Mouse (Mus musculus) spleen, adult 12 weeks (tissue): Measurements from ENCODE around the gene Xkr7.

ENCODE experiments used
- DNase-seq: peaks from one replicate; pipeline ENCODE4 v3.0.0; 2022; ENCODE audit warnings: low spot score

The Xkr7 gene

DNA sequence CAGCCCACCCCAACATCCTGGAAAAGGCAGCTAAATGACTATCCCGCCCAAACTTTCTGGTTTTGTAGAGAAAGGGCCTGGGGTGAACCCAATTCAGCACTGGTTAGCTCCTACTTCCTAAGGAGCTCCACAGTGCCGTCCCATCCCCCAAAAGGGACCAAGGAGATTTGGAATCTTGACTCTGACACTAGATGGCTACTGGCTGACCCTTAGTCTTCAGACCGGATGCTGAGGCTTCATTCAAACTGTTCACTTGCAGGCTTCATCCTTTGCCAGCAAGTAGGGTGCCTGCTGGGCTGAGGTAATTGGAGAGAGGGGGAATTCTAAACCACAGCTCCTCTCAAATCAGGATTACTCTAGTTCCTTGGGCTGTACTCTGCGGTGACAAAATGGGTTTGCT, 1.3 kb downstream of the Xkr7 start:
- DNase-seq, result no peak

- no peak for DNase-seq
Measured at GRCm38 (mm10) chr2:153033545-153034230, 2.0 kb downstream of the Xkr7 start.

- no peak for DNase-seq
Measured at GRCm38 (mm10) chr2:153036690-153037089, 5.0 kb downstream of the Xkr7 start.

DNA sequence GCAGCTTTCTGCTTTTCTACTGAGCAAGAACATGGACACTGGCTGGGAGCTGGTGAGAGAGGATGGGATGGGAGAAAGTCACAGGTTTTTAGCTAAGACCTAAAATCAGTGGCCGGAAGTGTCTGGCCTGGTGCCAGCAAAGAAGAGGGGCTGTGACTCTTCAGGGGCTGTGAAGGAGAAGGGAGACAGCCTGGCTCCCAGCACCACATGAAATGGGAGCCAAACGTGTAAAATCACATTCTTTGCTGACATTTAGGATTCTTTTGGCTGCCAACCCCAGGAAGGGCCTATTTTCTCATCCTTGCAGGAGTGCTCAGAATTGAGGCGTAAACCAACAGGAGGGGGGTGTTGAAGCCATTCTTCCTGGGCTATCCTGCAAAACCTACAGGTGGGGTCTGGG, 12.2 kb downstream of the Xkr7 start:
- no peak for DNase-seq

- no peak for DNase-seq
Measured at GRCm38 (mm10) chr2:153045884-153046299, 14.2 kb downstream of the Xkr7 start.

- no peak for DNase-seq
Measured at GRCm38 (mm10) chr2:153047828-153048465, 16.3 kb downstream of the Xkr7 start.

GRCm38 (mm10) chr2:153049288-153049996, 17.8 kb downstream of the Xkr7 start:
- no peak for DNase-seq

- DNase-seq, result no peak
Measured at GRCm38 (mm10) chr2:153049997-153050358, 18.3 kb downstream of the Xkr7 start.

DNA sequence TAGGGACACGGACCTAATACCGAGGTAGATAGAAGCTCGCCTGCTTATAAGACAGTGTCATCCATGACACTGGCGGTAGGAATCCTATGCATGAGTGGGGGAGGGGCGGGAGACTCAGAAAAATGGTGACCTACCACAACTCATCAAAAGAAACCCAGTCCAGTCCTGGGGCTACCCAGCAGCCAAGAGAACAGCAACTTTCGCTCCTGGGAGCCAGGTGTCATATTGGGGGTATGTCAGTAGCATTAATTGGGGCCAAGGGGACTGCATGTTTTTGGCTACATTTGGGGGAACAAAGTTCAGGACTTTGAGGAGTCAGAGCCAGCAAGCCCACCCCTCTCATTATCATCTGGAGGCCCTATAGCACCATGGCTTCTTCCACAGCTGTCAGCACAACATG, 19.4 kb downstream of the Xkr7 start:
- no peak for DNase-seq

DNA sequence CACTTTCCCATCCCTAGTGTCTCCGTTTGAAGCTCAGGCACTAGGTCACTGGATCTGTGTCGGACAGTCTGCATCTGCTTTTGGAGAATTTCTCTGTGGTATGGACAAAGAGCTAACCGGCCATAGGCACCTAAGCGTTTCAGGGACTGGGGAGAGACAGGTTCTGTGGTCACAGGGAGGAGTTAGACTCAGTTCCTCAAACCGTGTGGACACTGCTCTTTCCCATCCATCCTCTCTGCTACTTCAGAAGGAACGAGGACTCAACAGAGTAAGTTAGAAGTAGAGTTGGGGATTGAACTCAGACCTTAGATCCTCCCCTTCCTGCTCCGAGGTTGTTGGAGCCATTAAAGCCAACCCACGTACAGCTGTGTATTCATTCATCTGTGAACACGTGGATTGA, 19.9 kb downstream of the Xkr7 start:
- no peak for DNase-seq

DNA sequence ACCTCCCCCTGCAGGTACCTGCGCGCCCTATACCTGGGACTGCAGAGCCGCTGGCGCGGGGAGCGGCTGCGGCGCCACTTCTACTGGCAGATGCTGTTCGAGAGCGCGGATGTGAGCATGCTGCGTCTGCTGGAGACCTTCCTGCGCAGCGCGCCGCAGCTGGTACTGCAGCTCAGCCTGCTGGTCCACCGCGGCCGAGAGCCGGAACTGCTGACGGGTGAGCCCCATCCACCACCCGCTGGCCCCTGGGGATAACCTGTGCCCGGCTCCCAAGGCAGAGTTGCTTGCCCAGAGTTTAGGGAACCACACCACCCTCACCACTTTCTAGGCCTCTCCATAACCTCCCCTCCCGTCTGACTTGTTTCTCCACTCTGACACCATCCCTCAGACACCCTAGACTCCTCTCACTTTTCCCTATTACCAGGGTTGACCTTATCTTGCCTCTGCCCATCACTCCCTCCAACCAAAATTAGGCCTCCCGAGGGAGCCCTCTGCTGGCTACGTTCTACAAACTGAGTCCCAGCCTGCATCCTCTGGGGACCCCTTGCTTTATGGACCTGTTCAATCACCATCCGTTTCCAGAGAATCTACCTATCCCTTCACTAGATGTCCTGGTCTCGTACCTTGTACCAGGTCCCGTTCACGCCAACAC, 21.2 kb downstream of the Xkr7 start:
- DNase-seq, result no peak

- DNase-seq, result no peak
Measured at GRCm38 (mm10) chr2:153053896-153054295, 22.2 kb downstream of the Xkr7 start.

DNA sequence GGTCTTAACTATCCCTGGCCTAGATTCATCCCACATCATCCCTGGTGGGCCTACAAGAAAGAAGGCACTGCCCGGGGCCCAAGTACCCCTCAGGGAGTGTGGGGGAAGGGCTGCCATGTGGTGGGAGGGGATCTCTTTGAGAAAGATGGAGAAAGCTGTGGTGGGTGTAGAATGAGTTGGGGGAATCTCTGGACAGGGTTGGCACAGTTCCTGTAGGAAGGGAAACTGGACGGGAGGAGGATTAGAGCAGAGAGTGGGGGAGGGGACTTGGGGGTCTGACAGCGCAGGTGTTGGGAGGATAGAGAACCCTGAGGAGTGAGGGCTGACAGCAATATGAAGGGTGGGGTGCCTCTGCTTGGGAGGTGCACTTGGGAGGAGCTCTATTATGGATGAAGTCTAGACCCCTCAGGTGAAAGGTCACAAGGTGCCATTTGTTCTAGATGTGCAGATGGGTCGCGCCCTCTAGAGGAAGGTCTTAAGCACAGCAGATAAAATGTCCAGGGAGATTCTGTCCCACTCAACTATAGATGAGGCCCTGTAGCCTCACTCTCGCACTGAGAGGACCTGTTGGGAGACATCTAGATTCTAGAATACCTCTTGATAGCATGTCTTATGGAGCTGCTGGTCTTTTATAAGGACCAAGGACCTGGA, 23.7 kb downstream of the Xkr7 start:
- DNase-seq, result no peak

GRCm38 (mm10) chr2:153058365-153058764, 26.7 kb downstream of the Xkr7 start:
- no peak for DNase-seq

GRCm38 (mm10) chr2:153060216-153060615, 28.6 kb downstream of the Xkr7 start:
- DNase-seq, result no peak

DNA sequence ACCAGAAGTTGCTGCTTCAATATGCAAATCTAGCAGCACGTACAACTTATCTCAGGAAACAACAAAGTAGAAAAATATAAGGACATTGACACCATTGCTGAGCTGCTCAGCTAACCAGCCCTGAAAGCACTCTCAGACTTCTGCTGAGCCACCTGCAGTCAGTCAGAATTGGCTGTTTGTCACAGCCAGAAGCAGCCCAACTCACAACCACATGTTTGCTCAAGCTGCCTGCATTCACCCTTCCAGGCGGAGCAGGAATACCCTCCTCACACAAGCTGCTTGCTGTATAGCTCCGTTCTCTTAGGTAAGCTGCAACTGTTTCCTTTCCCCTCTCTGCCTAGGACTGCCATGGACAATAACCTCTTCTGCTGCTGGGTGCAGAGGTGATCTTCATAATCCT, 31.7 kb downstream of the Xkr7 start:
- DNase-seq, result no peak

GRCm38 (mm10) chr2:153064190-153064970, 32.7 kb downstream of the Xkr7 start:
- no peak for DNase-seq

GRCm38 (mm10) chr2:153065747-153066508, 34.3 kb downstream of the Xkr7 start, which contains the start of gene Ccm2l:
TSS of gene Ccm2l (plus strand) at chr2:153065955.
- DNase-seq, result no peak

DNA sequence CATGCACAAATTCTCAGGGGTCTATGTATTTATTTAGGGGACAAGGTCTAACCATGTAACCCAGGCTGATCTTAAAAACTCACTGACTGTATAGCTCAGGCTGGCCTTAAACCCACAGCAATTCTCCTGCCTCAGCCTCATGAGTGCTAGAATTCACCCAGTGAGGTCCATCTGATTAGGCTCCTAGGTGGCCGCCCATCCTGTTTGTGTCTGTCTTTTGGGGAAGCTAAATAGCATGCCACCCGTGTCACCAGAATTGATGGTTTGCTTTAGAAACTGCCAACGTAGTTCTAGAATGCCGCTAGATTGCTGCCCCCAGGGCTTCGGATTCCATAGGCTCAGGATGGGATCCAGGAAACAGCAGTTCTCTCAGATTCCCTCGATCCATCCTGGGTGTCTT, 35.3 kb downstream of the Xkr7 start:
- no peak for DNase-seq

DNA sequence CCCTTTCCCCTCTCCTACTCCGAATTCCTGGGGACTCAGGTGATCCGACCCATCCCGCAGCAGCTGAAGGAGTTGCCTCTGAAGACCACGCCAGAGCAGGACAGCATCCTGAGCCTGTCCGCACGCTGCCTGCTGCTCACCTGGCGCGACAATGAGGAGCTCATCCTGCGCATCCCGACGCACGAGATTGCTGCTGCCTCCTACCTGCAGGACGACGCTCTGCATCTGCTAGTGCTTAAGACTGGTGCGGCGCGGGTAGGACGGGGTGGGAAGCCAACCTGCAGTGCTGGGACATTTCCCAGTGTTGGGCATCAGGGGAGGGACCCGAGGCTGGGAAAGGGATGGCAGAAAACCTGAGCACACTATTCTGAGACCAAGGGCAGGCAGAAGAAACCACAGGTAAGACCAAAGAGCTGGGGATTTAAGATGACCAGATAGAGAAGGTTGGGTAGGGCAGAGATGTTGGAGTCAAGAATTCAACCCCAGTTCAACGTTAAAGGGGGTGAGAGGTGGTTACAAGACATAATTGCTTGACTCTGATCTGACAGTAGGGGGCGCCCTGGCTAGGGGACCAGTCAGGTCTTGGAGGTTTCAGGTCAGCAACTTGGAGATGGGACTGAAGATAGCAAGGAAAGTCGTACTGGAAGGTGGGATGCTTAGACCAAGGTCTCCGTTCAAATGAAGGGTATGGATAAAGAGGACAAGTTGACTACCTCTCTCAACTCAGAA, 39.3 kb downstream of the Xkr7 start:
- DNase-seq, result no peak
